ENCODE assay signal across 18 mouse cellular contexts in the genomic region with DNA sequence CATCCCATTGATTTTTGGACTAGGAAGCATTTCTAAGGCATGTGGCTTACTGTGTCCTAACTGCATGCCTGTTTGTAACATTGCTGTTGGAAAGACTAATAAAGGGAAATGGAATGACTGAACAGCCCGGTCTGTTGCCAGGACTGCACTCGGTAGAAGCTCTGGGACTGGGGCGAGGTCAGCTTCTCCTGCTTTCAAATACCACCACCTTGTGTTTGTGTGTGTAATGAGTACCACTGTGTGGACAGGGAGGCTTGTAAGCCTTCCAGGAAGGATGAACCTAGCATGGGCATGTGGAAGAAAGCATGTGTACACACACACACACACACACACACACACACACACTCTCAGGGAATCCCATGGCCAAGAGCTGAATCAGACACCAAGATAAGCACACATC. TPM values are rescaled to one million over a fixed set of nuclear protein-coding genes. Genes with fewer than 3 reads are reported as not detected.
DNase-seq lines count a peak whose midpoint lies in the region; ATAC-seq and TF ChIP-seq lines count a peak whose summit lies in the region.
"Had no signal": no experiment of that assay in that cellular context is flagged by ENCODE, and none has a peak within 500 bp of the region (broad histone marks: within the 10 kb centered on the region; RNA-seq: fewer than 3 reads in every experiment).

No protein-coding gene starts in this region.

- DNase-seq in heart, adult 11 months = peak; percentile 79
- no peak for DNase-seq in heart, postnatal 36 days
- peak; percentile 16 for DNase-seq in kidney, adult 2 months
- DNase-seq in kidney, postnatal 36 days = peak; percentile 13 to 18
- no peak for DNase-seq in kidney, adult 11 months
- no peak for DNase-seq in layer of hippocampus, adult 9-10 months (ENCODE audit: low spot score)
- DNase-seq: adrenal gland, postnatal 25 days; cerebellum, adult 18-20 months; cerebellum, adult 9-11 months; cerebellum, postnatal 36 days; gastrocnemius, postnatal 25 days; heart, postnatal 14 days had no signal

- intact Hi-C loops in heart, postnatal 36 days (cut with DNase I) = no loop called here

- WGBS in kidney, adult 2 months = 41% methylated on average over 3 of the region's 3 CpGs
- 61% methylated on average over 3 of the region's 3 CpGs for WGBS in kidney, embryonic 15.5 days

- TF ChIP-seq POLR2A in kidney, adult 2 months (IDR thresholded peaks at IDR 0.05; ENCODE audit: low read depth, low read length) = no peak

- H3K9me3 ChIP-seq in kidney, embryonic 15.5 days (replicated peaks) = no peaks in the 10 kb centered on the region
- H3K9me3 ChIP-seq: embryonic facial prominence, embryonic 13.5 days; forebrain, embryonic 12.5 days; hindbrain, embryonic 13.5 days; intestine, embryonic 15.5 days had no signal

- no peak overlapping the region for H3K27ac ChIP-seq in kidney, adult 2 months (ENCODE audit: insufficient read depth, low read depth, low read length)
- no peak overlapping the region for H3K27ac ChIP-seq in kidney, embryonic 15.5 days
- H3K27ac ChIP-seq: embryonic facial prominence, embryonic 13.5 days; forebrain, embryonic 12.5 days; hindbrain, embryonic 13.5 days; intestine, embryonic 15.5 days had no signal

- H3K9ac ChIP-seq in kidney, embryonic 15.5 days = no peak overlapping the region
- H3K9ac ChIP-seq: embryonic facial prominence, embryonic 13.5 days; forebrain, embryonic 12.5 days; hindbrain, embryonic 13.5 days; intestine, embryonic 15.5 days had no signal

- TF ChIP-seq CTCF in kidney, adult 2 months (conservative IDR thresholded peaks at IDR 0.05; ENCODE audit: insufficient read depth, insufficient read length, low read depth, low read length) = 0 out of 2 replicates have a peak, but pooled peaks have one; percentile 6

- H3K36me3 ChIP-seq in kidney, adult 2 months (ENCODE audit: control insufficient read depth, insufficient read depth, low read length) = no peaks in the 10 kb centered on the region
- H3K36me3 ChIP-seq in kidney, embryonic 15.5 days = no peaks in the 10 kb centered on the region
- H3K36me3 ChIP-seq: embryonic facial prominence, embryonic 13.5 days; forebrain, embryonic 12.5 days; hindbrain, embryonic 13.5 days; intestine, embryonic 15.5 days had no signal

- no peak overlapping the region for H3K4me3 ChIP-seq in kidney, adult 2 months (ENCODE audit: insufficient read depth, low read depth, low read length)
- no peak overlapping the region for H3K4me3 ChIP-seq in kidney, embryonic 15.5 days (replicated peaks)
- H3K4me3 ChIP-seq: embryonic facial prominence, embryonic 13.5 days; forebrain, embryonic 12.5 days; hindbrain, embryonic 13.5 days; intestine, embryonic 15.5 days had no signal

- ATAC-seq in kidney, embryonic 15.5 days (replicated peaks; ENCODE audit: low FRiP score) = no peak
- ATAC-seq: forebrain, embryonic 16.5 days; intestine, embryonic 15.5 days had no signal

- no peaks in the 10 kb centered on the region for H3K4me1 ChIP-seq in kidney, adult 2 months (ENCODE audit: control insufficient read depth, insufficient read depth, low read length)
- peaks cover 8% of the 10 kb centered on the region; the same call in 1 of the 2 replicates for H3K4me1 ChIP-seq in kidney, embryonic 15.5 days
- H3K4me1 ChIP-seq: embryonic facial prominence, embryonic 13.5 days; forebrain, embryonic 12.5 days; hindbrain, embryonic 13.5 days; intestine, embryonic 15.5 days had no signal

- H3K27me3 ChIP-seq in kidney, adult 2 months (replicated peaks; ENCODE audit: control insufficient read depth, insufficient read depth, low read length) = no peaks in the 10 kb centered on the region
- H3K27me3 ChIP-seq in kidney, embryonic 15.5 days = no peaks in the 10 kb centered on the region
- H3K27me3 ChIP-seq: forebrain, embryonic 12.5 days; hindbrain, embryonic 13.5 days; intestine, embryonic 15.5 days had no signal

- no peak overlapping the region for H3K4me2 ChIP-seq in kidney, embryonic 15.5 days
- H3K4me2 ChIP-seq: embryonic facial prominence, embryonic 13.5 days; forebrain, embryonic 12.5 days; hindbrain, embryonic 13.5 days; intestine, embryonic 15.5 days had no signal

RNA-seq across cellular contexts. Expression of a gene that starts 34.1 kb away (rescaled TPM):
- total RNA-seq in heart, postnatal 36 days (2021) = 100 to 1,000 TPM; 291 to 316 TPM
- polyA plus RNA-seq in kidney, adult 2 months (2012; rRNA removed) = 260 and 520 TPM in 2 replicates
- polyA plus RNA-seq in kidney, embryonic 15.5 days (2015; fragmentation: Nextera tagmentation; extraction: Ambion mirVana) = 477 and 481 TPM in 2 replicates

Comparison
In these comparisons a context has a peak if more than half of its experiments do, and no peak if none do; other contexts are left out.
1. DNase-seq: peak in heart, adult 11 months (single experiment), kidney, adult 2 months (single experiment) and kidney, postnatal 36 days (2 of 2); none in heart, postnatal 36 days (0 of 2), kidney, adult 11 months (single experiment) and layer of hippocampus, adult 9-10 months (single experiment).